Mouse (Mus musculus) bone marrow macrophage, adult 2 months (primary cell): ENCODE results near the gene Dlk1.

Source experiments
- CTCF ChIP-seq: IDR thresholded peaks from 2 replicates; pipeline ENCODE4 v1.5.1; 2012; ENCODE audit warnings: low read depth, mild to moderate bottlenecking, low read length, moderate library complexity
- POLR2A ChIP-seq: IDR thresholded peaks from 2 replicates; pipeline ENCODE4 v1.6.1; 2012; ENCODE audit warnings: mild to moderate bottlenecking, low read depth, low read length, borderline replicate concordance

DNA sequence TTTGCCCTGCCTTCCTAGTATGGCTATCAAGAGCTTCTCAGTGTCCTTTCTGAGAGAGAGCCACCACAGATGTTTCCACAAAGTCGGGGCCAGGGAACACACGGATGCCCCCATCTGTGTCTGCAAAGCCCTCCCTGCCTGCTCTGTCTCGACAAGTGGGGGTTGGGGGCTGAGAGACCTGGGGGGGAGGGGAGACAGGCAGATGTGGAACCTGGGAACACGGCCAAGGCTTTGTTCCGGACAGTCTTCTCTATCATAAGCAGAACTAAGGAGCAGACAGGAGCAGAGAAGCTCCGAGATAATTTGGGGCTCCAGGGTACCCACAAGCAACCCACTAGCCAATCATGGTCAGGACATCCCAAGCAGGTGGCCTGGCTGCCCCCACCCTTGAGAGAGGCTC is 12.6 kb upstream of the Dlk1 start:
- TF ChIP-seq CTCF: no peak
- TF ChIP-seq POLR2A: no peak
